Mouse (Mus musculus): ENCODE measurements at regions not wholly inside any gene's neighbourhood (a gene's known extent, or its start where the extent isn't known, plus 50 kb on each side); places are given as distances from the start of the nearest gene placed in this dataset.

DNA sequence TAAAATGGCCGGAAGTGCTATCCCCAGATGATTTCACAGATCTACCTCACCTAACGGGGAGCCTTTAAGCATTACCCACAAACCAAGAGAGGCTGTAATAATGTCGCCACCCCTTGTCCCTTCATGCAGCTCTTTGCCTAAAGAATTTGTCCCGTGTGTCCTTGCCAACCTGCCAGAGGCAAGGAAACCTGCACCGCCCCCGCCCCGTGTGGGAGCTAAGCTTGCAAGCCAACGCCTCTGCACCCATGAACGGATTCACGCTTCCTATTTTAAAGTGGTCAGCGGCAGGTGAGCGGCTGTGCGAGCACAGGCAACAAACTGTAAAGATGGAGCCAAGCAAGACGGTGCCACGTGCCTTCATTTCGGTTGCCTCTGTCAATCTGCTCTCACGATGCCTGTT is 63.1 kb downstream of the Gm11011 start:
- Histone ChIP-seq H3K4me2 (ENCODE audit: low read depth, low read length) (no peak overlapping the region), H3K4me1 (ENCODE audit: control insufficient read depth, insufficient read depth, low read length) (no peaks in the 10 kb centered on the region), H3K4me3 (ENCODE audit: low read length) (no peak overlapping the region), H3K9ac (ENCODE audit: low read depth, low read length) (no peak overlapping the region), H3K27ac (ENCODE audit: low read length) (no peak overlapping the region), H3K27me3 (replicated peaks; ENCODE audit: control insufficient read depth, insufficient read depth, low read length) (no peaks in the 10 kb centered on the region), H3K36me3 (ENCODE audit: control insufficient read depth, insufficient read depth, low read length) (no peaks in the 10 kb centered on the region), H3K9me3 (ENCODE audit: control insufficient read depth, low read length) (no peaks in the 10 kb centered on the region)
- WGBS = 78% methylated on average over 17 of the region's 17 CpGs
- no peak for ATAC-seq

DNA sequence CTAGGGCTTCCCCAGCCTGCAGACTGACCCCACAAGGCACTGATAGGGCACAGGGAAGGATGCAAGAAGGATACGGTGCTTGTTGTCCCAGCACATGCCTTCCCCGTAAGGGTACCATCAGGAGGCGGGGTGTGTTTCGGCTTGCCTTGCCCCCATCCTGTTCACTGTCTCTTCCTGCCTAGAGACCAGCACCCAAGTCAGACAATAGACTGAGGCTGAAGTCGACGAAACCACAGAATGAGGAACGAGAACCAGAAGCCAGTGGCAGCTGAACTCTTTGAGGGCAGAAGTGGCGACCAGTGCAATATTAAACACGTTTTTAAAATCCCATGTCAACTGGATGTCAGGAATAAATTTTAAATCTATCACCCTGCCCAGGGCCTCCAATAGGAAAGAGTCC is 67.6 kb downstream of the Gm11011 start:
- H3K9me3 ChIP-seq (ENCODE audit: control insufficient read depth, low read length) = no peaks in the 10 kb centered on the region
- no peaks in the 10 kb centered on the region for H3K27me3 ChIP-seq (replicated peaks; ENCODE audit: control insufficient read depth, insufficient read depth, low read length)
- ATAC-seq = no peak
- no peak overlapping the region for H3K9ac ChIP-seq (ENCODE audit: low read depth, low read length)
- H3K36me3 ChIP-seq (ENCODE audit: control insufficient read depth, insufficient read depth, low read length) = no peaks in the 10 kb centered on the region
- H3K4me3 ChIP-seq (ENCODE audit: low read length) = no peak overlapping the region
- H3K4me2 ChIP-seq (ENCODE audit: low read depth, low read length) = no peak overlapping the region
- H3K27ac ChIP-seq (ENCODE audit: low read length) = no peak overlapping the region
- WGBS = 72% methylated on average over 9 of the region's 9 CpGs
- H3K4me1 ChIP-seq (ENCODE audit: control insufficient read depth, insufficient read depth, low read length) = no peaks in the 10 kb centered on the region

DNA sequence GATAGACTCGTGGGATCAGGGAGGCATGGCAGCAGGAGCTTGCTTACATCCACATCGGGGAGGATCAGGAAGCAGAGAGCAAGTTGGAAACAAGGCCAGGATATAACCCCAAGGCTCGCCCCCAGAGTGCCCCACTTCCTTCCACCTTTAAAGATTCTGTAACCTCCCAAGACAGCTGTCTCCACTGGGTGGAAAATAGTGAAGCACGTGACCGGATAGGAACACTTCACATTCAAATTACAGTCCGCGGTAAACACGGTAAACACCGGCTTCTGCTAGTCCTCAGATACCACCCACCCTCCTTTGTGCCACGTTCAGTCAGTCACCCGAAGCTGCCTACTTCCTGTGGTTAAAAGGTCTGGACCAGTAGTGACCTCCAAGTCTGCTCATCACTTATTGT is 72.2 kb downstream of the Gm11011 start:
- Histone ChIP-seq H3K27me3 (replicated peaks; ENCODE audit: control insufficient read depth, insufficient read depth, low read length) (no peaks in the 10 kb centered on the region), H3K27ac (ENCODE audit: low read length) (no peak overlapping the region), H3K9me3 (ENCODE audit: control insufficient read depth, low read length) (no peaks in the 10 kb centered on the region), H3K4me3 (ENCODE audit: low read length) (no peak overlapping the region), H3K36me3 (ENCODE audit: control insufficient read depth, insufficient read depth, low read length) (no peaks in the 10 kb centered on the region), H3K9ac (ENCODE audit: low read depth, low read length) (no peak overlapping the region), H3K4me1 (ENCODE audit: control insufficient read depth, insufficient read depth, low read length) (no peaks in the 10 kb centered on the region), H3K4me2 (ENCODE audit: low read depth, low read length) (no peak overlapping the region)
- no peak for ATAC-seq
- WGBS = 72% methylated on average over 11 of the region's 11 CpGs

DNA sequence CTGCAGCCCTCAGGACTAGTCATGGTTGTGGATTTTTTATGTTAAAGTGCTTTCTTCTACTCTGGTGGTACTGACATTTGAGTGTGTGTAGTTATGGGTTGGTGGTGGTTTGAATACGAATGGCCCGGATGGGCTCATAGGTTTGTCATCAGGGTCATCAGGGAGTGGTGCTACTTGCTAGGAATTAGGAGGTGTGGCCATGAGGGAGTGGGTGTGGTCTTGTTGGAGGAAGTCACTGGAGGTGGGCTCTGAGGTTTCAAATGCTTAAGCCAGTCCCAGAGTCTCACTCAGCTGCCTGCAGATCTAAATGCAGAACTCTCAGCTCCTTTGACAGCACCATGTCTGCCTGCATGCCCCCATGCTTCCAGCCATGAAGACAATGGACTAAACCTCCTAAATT is 76.8 kb downstream of the Gm11011 start:
- Histone ChIP-seq H3K27ac (ENCODE audit: low read length) (no peak overlapping the region), H3K4me3 (ENCODE audit: low read length) (no peak overlapping the region), H3K9me3 (ENCODE audit: control insufficient read depth, low read length) (no peaks in the 10 kb centered on the region), H3K4me1 (ENCODE audit: control insufficient read depth, insufficient read depth, low read length) (no peaks in the 10 kb centered on the region), H3K9ac (ENCODE audit: low read depth, low read length) (no peak overlapping the region), H3K27me3 (replicated peaks; ENCODE audit: control insufficient read depth, insufficient read depth, low read length) (no peaks in the 10 kb centered on the region), H3K4me2 (ENCODE audit: low read depth, low read length) (no peak overlapping the region), H3K36me3 (ENCODE audit: control insufficient read depth, insufficient read depth, low read length) (no peaks in the 10 kb centered on the region)
- ATAC-seq = no peak
- 91% methylated on average over 2 of the region's 2 CpGs for WGBS

DNA sequence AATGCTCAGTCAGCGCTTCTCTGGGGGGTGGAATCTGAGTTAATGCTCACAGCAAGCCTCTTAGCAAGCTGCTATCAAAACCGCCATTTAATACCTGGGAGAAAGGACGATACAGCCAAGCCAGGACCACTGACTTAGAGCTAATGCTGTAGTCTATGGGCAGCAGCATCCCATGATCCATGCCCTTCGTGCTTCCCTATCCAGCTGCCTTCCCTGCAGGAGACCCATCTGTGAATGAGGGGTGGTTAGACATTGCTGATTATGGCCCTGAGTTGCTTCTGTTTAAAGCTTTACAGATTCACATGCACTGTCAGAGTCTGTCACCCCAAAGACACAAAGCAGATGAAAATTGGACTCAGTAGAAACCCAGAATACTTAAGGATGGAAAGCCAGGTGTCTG is 78.1 kb downstream of the Gm11011 start:
- Histone ChIP-seq H3K27me3 (replicated peaks; ENCODE audit: control insufficient read depth, insufficient read depth, low read length) (no peaks in the 10 kb centered on the region), H3K9me3 (ENCODE audit: control insufficient read depth, low read length) (no peaks in the 10 kb centered on the region), H3K36me3 (ENCODE audit: control insufficient read depth, insufficient read depth, low read length) (no peaks in the 10 kb centered on the region), H3K9ac (ENCODE audit: low read depth, low read length) (no peak overlapping the region), H3K27ac (ENCODE audit: low read length) (no peak overlapping the region), H3K4me1 (ENCODE audit: control insufficient read depth, insufficient read depth, low read length) (no peaks in the 10 kb centered on the region), H3K4me3 (ENCODE audit: low read length) (no peak overlapping the region), H3K4me2 (ENCODE audit: low read depth, low read length) (no peak overlapping the region)
- ATAC-seq = no peak
- WGBS = 88% methylated on average over 4 of the region's 4 CpGs

DNA sequence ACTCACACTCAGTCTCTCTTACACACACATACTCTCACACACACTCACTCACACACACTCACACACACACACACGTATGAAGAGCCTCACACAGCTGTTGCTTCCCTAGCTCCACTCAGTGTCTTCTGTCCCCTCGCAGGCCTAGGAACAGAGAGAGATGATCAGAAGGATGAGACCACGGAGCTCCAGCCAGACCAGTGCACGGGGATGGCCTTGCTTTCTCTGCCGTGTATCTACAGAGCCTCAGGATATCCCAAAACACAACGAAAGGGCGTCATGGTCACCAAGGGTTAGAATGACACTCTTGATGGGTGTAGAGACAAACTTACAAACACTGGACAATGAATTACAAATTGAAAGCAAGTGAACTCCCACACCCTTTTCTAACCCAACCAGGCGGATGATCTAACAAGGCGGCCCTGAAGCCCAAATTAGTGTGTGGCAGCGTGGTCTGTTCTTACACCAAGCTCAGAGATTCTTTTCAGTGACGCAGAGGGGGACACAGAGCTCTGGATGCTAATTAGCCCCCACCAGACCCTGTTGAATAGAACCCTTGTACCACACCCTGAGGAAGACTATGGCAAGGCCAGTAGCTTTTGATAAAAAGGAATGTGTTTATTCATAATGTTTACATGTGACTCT is 83.0 kb downstream of the Gm11011 start:
- H3K4me1 ChIP-seq (ENCODE audit: control insufficient read depth, insufficient read depth, low read length) = no peaks in the 10 kb centered on the region
- H3K9me3 ChIP-seq (ENCODE audit: control insufficient read depth, low read length) = no peaks in the 10 kb centered on the region
- H3K4me3 ChIP-seq (ENCODE audit: low read length) = no peak overlapping the region
- H3K27me3 ChIP-seq (replicated peaks; ENCODE audit: control insufficient read depth, insufficient read depth, low read length) = no peaks in the 10 kb centered on the region
- ATAC-seq = no peak
- no peak overlapping the region for H3K27ac ChIP-seq (ENCODE audit: low read length)
- H3K36me3 ChIP-seq (ENCODE audit: control insufficient read depth, insufficient read depth, low read length) = no peaks in the 10 kb centered on the region
- 90% methylated on average over 11 of the region's 11 CpGs for WGBS
- H3K9ac ChIP-seq (ENCODE audit: low read depth, low read length) = no peak overlapping the region
- H3K4me2 ChIP-seq (ENCODE audit: low read depth, low read length) = no peak overlapping the region

DNA sequence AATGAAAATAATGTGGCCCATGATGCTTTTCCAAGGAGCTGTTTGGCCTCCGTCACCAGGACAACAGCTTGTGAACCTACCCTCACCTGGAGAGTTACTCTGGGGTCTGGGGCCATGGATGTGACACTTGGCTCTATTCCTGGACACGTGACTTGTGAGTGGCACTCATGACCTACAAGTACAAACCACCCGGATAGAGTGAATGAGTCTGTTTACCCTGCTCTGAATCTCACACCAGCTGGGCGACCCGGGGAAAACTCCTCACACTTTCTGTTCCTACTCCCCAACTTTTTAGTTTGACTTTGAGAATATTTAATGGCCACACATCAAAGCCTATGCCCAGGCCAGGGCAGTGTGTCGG is 84.0 kb downstream of the Gm11011 start:
- Histone ChIP-seq H3K27ac (ENCODE audit: low read length) (no peak overlapping the region), H3K4me3 (ENCODE audit: low read length) (no peak overlapping the region), H3K27me3 (replicated peaks; ENCODE audit: control insufficient read depth, insufficient read depth, low read length) (no peaks in the 10 kb centered on the region), H3K9me3 (ENCODE audit: control insufficient read depth, low read length) (no peaks in the 10 kb centered on the region), H3K9ac (ENCODE audit: low read depth, low read length) (no peak overlapping the region), H3K36me3 (ENCODE audit: control insufficient read depth, insufficient read depth, low read length) (no peaks in the 10 kb centered on the region), H3K4me2 (ENCODE audit: low read depth, low read length) (no peak overlapping the region), H3K4me1 (ENCODE audit: control insufficient read depth, insufficient read depth, low read length) (no peaks in the 10 kb centered on the region)
- ATAC-seq = no peak
- WGBS = 69% methylated on average over 6 of the region's 6 CpGs

DNA sequence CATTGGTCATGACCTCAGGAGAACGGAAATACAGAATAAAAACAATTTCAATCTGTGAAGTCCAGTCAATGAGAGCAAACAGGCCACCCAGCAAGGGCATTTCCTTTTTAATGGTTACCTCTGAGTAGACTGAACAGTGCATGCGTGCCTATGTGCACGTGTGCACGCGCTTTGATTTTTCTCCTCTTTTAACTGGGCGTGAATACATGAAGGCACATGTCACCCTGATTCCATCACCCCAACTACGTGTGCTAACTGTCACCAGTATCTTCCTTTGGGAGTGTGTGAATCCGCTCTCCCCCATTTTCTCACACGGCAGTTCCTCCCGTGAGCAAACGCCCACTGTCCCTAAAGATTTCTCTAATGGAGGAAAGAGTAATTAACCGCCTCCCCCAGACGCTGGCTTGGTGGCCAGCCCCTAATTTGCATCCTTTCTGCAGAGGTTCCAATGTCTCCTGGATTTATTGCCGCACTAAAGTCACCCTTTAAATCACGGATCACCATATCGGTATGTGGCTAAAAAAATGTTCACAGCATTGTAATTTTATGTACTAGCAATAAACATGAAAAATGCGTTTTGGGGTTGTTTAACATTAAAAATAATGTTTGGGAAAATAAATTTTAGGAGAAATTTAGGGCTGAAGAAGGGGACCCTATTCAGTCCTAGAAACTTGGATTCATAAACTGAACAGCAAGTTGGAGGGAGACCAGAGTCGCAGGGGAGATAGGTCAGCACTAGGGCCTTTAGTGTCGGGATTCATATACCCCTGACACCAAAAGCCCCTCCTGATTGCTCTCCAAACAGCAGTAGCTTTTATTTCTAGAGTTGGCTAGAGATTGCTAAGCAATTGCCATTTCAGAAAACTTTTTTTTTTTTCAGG is 84.6 kb downstream of the Gm11011 start:
- ATAC-seq = no peak
- no peak overlapping the region for H3K27ac ChIP-seq (ENCODE audit: low read length)

DNA sequence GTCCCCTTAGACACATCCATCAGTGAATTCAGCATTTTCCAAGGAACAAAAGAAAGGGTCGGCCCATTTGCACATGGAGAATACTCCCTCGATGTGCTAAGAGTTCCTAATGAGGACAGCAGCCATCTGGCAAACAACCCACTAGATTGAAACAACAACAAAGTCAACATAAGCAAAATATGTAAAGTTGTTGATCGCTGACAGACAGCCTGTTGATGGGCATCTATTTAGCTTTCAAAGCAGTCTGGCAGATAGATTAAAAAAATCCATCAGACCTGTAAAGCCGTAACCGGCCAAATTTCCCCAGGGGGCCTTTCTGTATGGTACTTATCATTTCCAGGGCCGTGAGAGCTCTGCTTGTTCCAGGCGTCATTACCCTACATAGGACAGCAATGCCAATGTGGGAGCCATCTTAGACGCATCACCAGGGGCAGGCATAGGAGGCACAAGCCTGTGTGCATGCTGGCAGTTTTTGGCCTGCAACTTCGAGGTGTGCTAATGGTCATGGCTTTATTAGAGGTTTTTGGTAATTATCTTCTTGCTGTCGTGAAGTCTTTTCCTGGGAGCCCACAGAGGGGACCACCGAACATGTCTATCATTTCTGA is 85.7 kb downstream of the Gm11011 start:
- Histone ChIP-seq H3K4me2 (ENCODE audit: low read depth, low read length) (no peak overlapping the region), H3K9me3 (ENCODE audit: control insufficient read depth, low read length) (no peaks in the 10 kb centered on the region), H3K4me1 (ENCODE audit: control insufficient read depth, insufficient read depth, low read length) (no peaks in the 10 kb centered on the region), H3K4me3 (ENCODE audit: low read length) (no peak overlapping the region), H3K36me3 (ENCODE audit: control insufficient read depth, insufficient read depth, low read length) (no peaks in the 10 kb centered on the region), H3K9ac (ENCODE audit: low read depth, low read length) (no peak overlapping the region), H3K27me3 (replicated peaks; ENCODE audit: control insufficient read depth, insufficient read depth, low read length) (no peaks in the 10 kb centered on the region), H3K27ac (ENCODE audit: low read length) (no peak overlapping the region)
- ATAC-seq = no peak
- 90% methylated on average over 11 of the region's 11 CpGs for WGBS

More for the DNA sequence above, 84.6 kb downstream of the Gm11011 start:
- no peaks in the 10 kb centered on the region for H3K4me1 ChIP-seq (ENCODE audit: control insufficient read depth, insufficient read depth, low read length)
- no peaks in the 10 kb centered on the region for H3K27me3 ChIP-seq (replicated peaks; ENCODE audit: control insufficient read depth, insufficient read depth, low read length)
- H3K9ac ChIP-seq (ENCODE audit: low read depth, low read length) = no peak overlapping the region
- 60% methylated on average over 19 of the region's 19 CpGs for WGBS
- H3K36me3 ChIP-seq (ENCODE audit: control insufficient read depth, insufficient read depth, low read length) = no peaks in the 10 kb centered on the region
- H3K4me2 ChIP-seq (ENCODE audit: low read depth, low read length) = no peak overlapping the region
- no peaks in the 10 kb centered on the region for H3K9me3 ChIP-seq (ENCODE audit: control insufficient read depth, low read length)
- no peak overlapping the region for H3K4me3 ChIP-seq (ENCODE audit: low read length)
